Mouse (Mus musculus): Measurements from ENCODE around the gene Plcxd2. TPM values are rescaled to one million over a fixed set of nuclear protein-coding genes. Genes with fewer than 3 reads are reported as not detected.

Gene Plcxd2
- polyA plus RNA-seq, 1 experiment from 2014 or later, result 1.2 TPM

DNA sequence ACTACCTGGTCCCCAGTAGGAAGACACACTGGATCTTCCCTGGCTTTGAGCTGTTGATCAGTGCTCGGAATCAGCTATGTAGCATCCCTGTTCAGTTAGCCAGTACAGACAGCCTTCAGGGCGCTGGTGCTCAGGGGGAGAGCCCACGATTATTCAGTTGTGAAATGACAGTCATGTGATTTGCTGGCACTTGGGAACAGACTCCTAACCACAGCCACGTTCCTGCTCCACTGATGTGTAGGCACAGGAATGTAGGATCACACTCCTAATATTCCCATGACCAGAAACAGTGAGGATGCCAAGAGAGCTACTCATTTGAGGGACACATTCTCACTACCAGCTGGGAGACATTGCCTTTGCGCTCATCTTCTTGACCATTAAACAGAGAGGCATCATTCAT is 41.3 kb downstream of the Plcxd2 start:
- H3K9ac ChIP-seq (ENCODE audit: low read depth, low read length), result no peak overlapping the region
- 69% methylated on average over 5 of the region's 5 CpGs for WGBS
- H3K36me3 ChIP-seq (ENCODE audit: control insufficient read depth, insufficient read depth, low read length), result no peaks in the 10 kb centered on the region
- no peak for ATAC-seq (ENCODE audit: low FRiP score, low TSS enrichment)
- no peak overlapping the region for H3K4me3 ChIP-seq (ENCODE audit: low read length)
- H3K9me3 ChIP-seq (ENCODE audit: control insufficient read depth, low read length), result no peaks in the 10 kb centered on the region
- no peaks in the 10 kb centered on the region for H3K27me3 ChIP-seq (ENCODE audit: control insufficient read depth, insufficient read depth, low read length)
- H3K27ac ChIP-seq (ENCODE audit: low read depth, low read length), result no peak overlapping the region
- H3K4me2 ChIP-seq (replicated peaks; ENCODE audit: low read depth, low read length), result no peak overlapping the region
- H3K4me1 ChIP-seq (ENCODE audit: control insufficient read depth, insufficient read depth, low read length), result peaks cover 9% of the 10 kb centered on the region; the same call in 1 of the 2 replicates

DNA sequence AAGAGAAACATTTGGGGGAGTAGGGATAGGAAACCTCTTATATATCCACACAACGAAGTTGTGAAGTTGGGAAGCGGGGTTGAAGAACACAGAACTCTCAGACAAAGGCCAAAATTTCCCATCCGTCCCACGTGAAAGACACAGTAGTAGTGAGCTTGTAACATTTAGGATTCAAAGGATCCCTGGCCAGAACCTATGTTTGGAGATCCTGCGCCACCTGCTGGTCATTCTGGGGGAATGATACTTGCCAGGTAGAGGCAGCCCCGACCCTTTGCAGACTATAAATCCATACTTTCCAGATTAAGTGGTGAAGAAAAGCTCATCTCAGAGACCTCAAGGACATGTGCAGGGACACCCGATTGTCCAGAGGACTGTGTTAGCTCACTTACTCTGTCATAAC is 42.5 kb downstream of the Plcxd2 start:
- WGBS, result 16% methylated on average over 7 of the region's 7 CpGs
- peak; percentile 78 for ATAC-seq (ENCODE audit: low FRiP score, low TSS enrichment)
- Histone ChIP-seq H3K9ac (ENCODE audit: low read depth, low read length) (no peak overlapping the region), H3K4me1 (ENCODE audit: control insufficient read depth, insufficient read depth, low read length) (peaks cover 16% of the 10 kb centered on the region), H3K27me3 (ENCODE audit: control insufficient read depth, insufficient read depth, low read length) (no peaks in the 10 kb centered on the region), H3K4me3 (ENCODE audit: low read length) (no peak overlapping the region), H3K36me3 (ENCODE audit: control insufficient read depth, insufficient read depth, low read length) (no peaks in the 10 kb centered on the region), H3K4me2 (replicated peaks; ENCODE audit: low read depth, low read length) (no peak overlapping the region), H3K9me3 (ENCODE audit: control insufficient read depth, low read length) (no peaks in the 10 kb centered on the region), H3K27ac (ENCODE audit: low read depth, low read length) (no peak overlapping the region)

DNA sequence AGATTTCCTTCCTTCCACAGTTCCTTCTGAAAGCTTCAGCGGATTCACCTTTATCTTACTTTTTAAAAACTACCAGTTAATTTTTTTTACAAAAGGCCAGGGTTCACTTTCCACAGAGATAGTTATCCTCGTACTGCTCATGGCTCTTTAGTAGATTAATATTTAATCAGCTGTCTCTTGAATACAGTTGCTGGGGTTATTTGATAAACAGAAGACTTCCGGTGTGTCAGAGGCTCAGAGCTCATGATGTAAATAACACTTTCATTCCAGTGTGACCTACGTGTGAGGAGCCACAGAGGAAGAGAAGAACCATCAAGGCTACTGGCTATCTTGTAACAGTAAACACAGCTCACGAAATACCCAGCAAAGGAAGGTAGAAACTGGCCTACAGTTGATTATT is 43.4 kb downstream of the Plcxd2 start:
- Histone ChIP-seq H3K4me1 (ENCODE audit: control insufficient read depth, insufficient read depth, low read length) (peaks cover 18% of the 10 kb centered on the region), H3K9ac (ENCODE audit: low read depth, low read length) (no peak overlapping the region), H3K36me3 (ENCODE audit: control insufficient read depth, insufficient read depth, low read length) (no peaks in the 10 kb centered on the region), H3K4me2 (replicated peaks; ENCODE audit: low read depth, low read length) (no peak overlapping the region), H3K4me3 (ENCODE audit: low read length) (no peak overlapping the region), H3K27ac (ENCODE audit: low read depth, low read length) (0 out of 2 replicates have a peak overlapping the region, but pooled peaks have one; percentile 24), H3K9me3 (ENCODE audit: control insufficient read depth, low read length) (no peaks in the 10 kb centered on the region), H3K27me3 (ENCODE audit: control insufficient read depth, insufficient read depth, low read length) (no peaks in the 10 kb centered on the region)
- 51% methylated on average over 5 of the region's 5 CpGs for WGBS
- ATAC-seq (ENCODE audit: low FRiP score, low TSS enrichment), result no peak

DNA sequence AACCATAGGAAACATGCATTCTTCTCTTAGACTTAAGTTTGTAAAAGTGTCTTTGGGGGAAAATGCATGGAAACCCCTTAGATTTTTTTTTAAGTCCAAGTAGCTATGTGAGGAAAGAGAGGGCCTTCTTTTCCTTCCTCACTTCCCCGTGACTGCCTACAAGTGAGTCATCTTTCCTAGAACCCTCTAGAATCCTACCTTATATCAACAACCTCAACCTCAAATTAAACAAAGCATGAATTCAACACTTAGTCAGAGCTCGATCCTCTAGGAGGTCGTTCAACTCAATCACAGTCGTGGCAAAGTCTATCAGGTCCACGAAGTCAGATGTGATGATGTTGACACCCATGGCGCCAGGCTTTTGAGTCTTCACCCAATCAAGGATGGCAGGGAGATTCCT is 45.2 kb downstream of the Plcxd2 start:
- Histone ChIP-seq H3K9ac (ENCODE audit: low read depth, low read length) (no peak overlapping the region), H3K27ac (ENCODE audit: low read depth, low read length) (no peak overlapping the region), H3K4me2 (replicated peaks; ENCODE audit: low read depth, low read length) (no peak overlapping the region), H3K9me3 (ENCODE audit: control insufficient read depth, low read length) (no peaks in the 10 kb centered on the region), H3K4me1 (ENCODE audit: control insufficient read depth, insufficient read depth, low read length) (peaks cover 18% of the 10 kb centered on the region), H3K4me3 (ENCODE audit: low read length) (no peak overlapping the region), H3K27me3 (ENCODE audit: control insufficient read depth, insufficient read depth, low read length) (no peaks in the 10 kb centered on the region), H3K36me3 (ENCODE audit: control insufficient read depth, insufficient read depth, low read length) (no peaks in the 10 kb centered on the region)
- ATAC-seq (ENCODE audit: low FRiP score, low TSS enrichment), result no peak
- WGBS, result 91% methylated on average over 6 of the region's 6 CpGs

DNA sequence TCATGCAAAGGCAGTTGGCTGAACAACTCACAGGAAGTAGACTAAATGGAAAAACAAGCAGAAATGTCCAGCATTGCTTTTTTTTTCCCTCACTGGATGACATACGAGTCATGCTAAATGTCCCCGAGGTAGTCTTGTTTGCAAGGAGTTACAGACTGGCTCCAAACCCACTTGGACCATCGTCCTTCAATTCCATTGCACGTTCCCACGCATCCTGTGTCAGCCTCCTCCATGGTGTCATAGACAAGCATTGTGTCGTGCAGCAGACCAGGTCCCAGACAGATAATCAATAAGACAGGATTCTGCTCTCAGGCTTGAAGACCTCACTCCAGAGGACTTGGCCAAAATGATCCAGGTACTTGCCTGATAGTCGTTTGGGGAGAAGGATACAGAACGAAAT is 46.2 kb downstream of the Plcxd2 start:
- H3K9ac ChIP-seq (ENCODE audit: low read depth, low read length), result no peak overlapping the region
- peaks cover 18% of the 10 kb centered on the region for H3K4me1 ChIP-seq (ENCODE audit: control insufficient read depth, insufficient read depth, low read length)
- no peaks in the 10 kb centered on the region for H3K36me3 ChIP-seq (ENCODE audit: control insufficient read depth, insufficient read depth, low read length)
- H3K4me3 ChIP-seq (ENCODE audit: low read length), result no peak overlapping the region
- 84% methylated on average over 8 of the region's 8 CpGs for WGBS
- no peak overlapping the region for H3K4me2 ChIP-seq (replicated peaks; ENCODE audit: low read depth, low read length)
- no peak for ATAC-seq (ENCODE audit: low FRiP score, low TSS enrichment)
- H3K27ac ChIP-seq (ENCODE audit: low read depth, low read length), result no peak overlapping the region
- no peaks in the 10 kb centered on the region for H3K9me3 ChIP-seq (ENCODE audit: control insufficient read depth, low read length)
- H3K27me3 ChIP-seq (ENCODE audit: control insufficient read depth, insufficient read depth, low read length), result no peaks in the 10 kb centered on the region

DNA sequence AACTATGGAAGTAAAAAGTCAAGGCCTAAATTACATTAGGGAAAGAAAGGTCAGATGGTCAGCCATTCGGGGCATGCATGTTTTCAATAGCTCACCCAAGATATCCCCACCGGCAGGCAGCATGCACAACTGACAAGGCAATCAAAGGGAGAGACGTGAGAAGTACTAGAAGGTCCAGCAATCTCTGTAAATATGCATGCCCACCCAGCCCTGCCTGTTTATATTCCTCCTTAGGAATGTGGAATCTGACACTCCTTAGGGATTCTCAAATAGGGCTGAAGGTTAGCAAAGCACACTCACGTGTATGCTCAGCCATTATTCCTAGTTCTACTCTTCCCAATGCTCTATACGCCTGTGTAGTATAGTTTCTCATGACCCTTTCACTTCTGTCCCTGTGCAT is 46.9 kb downstream of the Plcxd2 start:
- Histone ChIP-seq H3K4me1 (ENCODE audit: control insufficient read depth, insufficient read depth, low read length) (peaks cover 18% of the 10 kb centered on the region), H3K27me3 (ENCODE audit: control insufficient read depth, insufficient read depth, low read length) (no peaks in the 10 kb centered on the region), H3K9me3 (ENCODE audit: control insufficient read depth, low read length) (no peaks in the 10 kb centered on the region), H3K4me2 (replicated peaks; ENCODE audit: low read depth, low read length) (no peak overlapping the region), H3K9ac (ENCODE audit: low read depth, low read length) (no peak overlapping the region), H3K4me3 (ENCODE audit: low read length) (no peak overlapping the region), H3K27ac (ENCODE audit: low read depth, low read length) (no peak overlapping the region), H3K36me3 (ENCODE audit: control insufficient read depth, insufficient read depth, low read length) (no peaks in the 10 kb centered on the region)
- no peak; the same call in 1 of the 2 replicates for ATAC-seq (ENCODE audit: low FRiP score, low TSS enrichment)
- 28% methylated on average over 5 of the region's 5 CpGs for WGBS

DNA sequence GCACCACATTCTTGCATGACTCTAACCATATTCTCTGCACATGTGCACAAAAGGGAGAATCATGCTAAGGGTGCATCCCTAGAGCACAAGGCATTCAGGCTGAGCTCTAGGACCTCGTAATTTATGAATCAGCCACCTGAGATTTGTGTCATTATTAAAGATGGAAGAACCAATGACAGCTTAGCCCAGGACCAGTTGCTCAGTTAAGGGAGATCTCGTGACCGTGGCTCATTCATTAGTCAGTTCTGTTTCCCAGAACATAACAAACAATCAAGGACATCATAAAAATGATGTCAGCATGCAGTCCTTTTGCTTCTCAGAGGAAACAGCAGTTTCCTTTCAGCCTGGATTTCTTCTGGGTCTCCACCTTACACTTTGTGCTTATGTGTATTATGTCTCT is 49.0 kb downstream of the Plcxd2 start:
- Histone ChIP-seq H3K36me3 (ENCODE audit: control insufficient read depth, insufficient read depth, low read length) (no peaks in the 10 kb centered on the region), H3K4me3 (ENCODE audit: low read length) (no peak overlapping the region), H3K4me1 (ENCODE audit: control insufficient read depth, insufficient read depth, low read length) (peaks cover 9% of the 10 kb centered on the region; the same call in 1 of the 2 replicates), H3K9me3 (ENCODE audit: control insufficient read depth, low read length) (no peaks in the 10 kb centered on the region), H3K27me3 (ENCODE audit: control insufficient read depth, insufficient read depth, low read length) (no peaks in the 10 kb centered on the region), H3K27ac (ENCODE audit: low read depth, low read length) (no peak overlapping the region), H3K9ac (ENCODE audit: low read depth, low read length) (no peak overlapping the region), H3K4me2 (replicated peaks; ENCODE audit: low read depth, low read length) (no peak overlapping the region)
- ATAC-seq (ENCODE audit: low FRiP score, low TSS enrichment), result no peak
- 77% methylated on average over 3 of the region's 3 CpGs for WGBS

DNA sequence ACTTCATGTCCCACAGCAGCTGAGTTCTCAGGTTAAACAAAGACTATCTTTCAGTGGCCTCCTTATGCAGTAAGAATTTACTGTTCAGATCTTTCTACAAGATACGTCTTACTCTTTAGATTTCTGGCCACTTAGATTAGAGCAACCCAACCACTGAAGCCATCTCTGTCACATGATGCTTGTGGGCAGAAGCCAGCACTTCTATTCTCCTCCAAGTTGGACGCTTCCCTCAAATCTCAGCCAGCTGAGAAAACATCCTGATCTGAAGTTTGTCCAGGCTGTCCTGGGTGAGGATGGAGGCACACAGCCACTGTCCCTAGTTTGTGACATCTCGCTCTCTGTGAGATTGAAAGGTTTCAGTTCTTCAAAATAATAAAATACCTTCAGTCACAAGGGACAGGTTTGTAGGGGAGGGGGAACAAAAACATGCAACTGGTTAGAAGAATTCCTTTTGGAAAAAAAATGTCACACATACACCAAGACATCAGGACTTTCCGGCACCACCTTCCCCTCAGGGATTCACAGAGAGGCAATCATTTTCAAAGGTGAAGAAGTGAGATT is 53.5 kb downstream of the Plcxd2 start:
- 64% methylated on average over 4 of the region's 4 CpGs for WGBS
- no peak for ATAC-seq (ENCODE audit: low FRiP score, low TSS enrichment)
- H3K27me3 ChIP-seq (ENCODE audit: control insufficient read depth, insufficient read depth, low read length), result no peaks in the 10 kb centered on the region
- H3K4me2 ChIP-seq (replicated peaks; ENCODE audit: low read depth, low read length), result no peak overlapping the region
- no peak overlapping the region for H3K27ac ChIP-seq (ENCODE audit: low read depth, low read length)
- peaks cover 6% of the 10 kb centered on the region; the same call in 1 of the 2 replicates for H3K4me1 ChIP-seq (ENCODE audit: control insufficient read depth, insufficient read depth, low read length)
- no peak overlapping the region for H3K9ac ChIP-seq (ENCODE audit: low read depth, low read length)
- no peaks in the 10 kb centered on the region for H3K36me3 ChIP-seq (ENCODE audit: control insufficient read depth, insufficient read depth, low read length)
- H3K4me3 ChIP-seq (ENCODE audit: low read length), result no peak overlapping the region
- no peaks in the 10 kb centered on the region for H3K9me3 ChIP-seq (ENCODE audit: control insufficient read depth, low read length)

DNA sequence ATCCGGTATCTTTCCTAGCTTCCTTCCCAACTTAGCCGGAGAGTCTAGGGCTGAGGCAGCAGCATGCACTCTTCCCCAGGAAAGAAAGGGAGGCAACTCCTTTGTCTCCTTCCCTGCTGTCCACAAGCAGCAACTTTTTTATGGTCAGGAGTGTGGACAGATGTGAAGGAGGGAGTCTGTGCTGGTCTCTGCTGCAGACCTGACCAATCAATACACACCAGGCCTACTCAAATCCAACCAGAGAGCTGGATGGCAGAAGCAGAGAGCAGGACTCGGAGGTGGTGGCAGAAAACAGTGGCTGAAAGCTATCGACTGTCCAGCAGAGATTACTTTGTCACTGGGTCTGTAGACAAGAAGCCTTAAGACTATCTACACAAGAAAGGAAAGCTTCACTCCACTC is 56.6 kb downstream of the Plcxd2 start, which contains the start of gene Phldb2:
TSS of gene Phldb2 (minus strand) at position 205 of the 400 bp plus-strand sequence.
- Histone ChIP-seq H3K4me3 (ENCODE audit: low read length) (peak within 1 kb of the TSS; percentile 18; the same call in 1 of the 2 replicates), H3K27me3 (ENCODE audit: control insufficient read depth, insufficient read depth, low read length) (no peaks in the 10 kb centered on the region), H3K27ac (ENCODE audit: low read depth, low read length) (peak within 1 kb of the TSS; percentile 89), H3K4me2 (replicated peaks; ENCODE audit: low read depth, low read length) (peak within 1 kb of the TSS; percentile 12), H3K9ac (ENCODE audit: low read depth, low read length) (no peak within 1 kb of the TSS), H3K36me3 (ENCODE audit: control insufficient read depth, insufficient read depth, low read length) (no peaks in the 10 kb centered on the region), H3K4me1 (ENCODE audit: control insufficient read depth, insufficient read depth, low read length) (peaks cover 6% of the 10 kb centered on the region; the same call in 1 of the 2 replicates), H3K9me3 (ENCODE audit: control insufficient read depth, low read length) (no peaks in the 10 kb centered on the region)
- ATAC-seq (ENCODE audit: low FRiP score, low TSS enrichment), result no peak
- WGBS, result 70% methylated on average over 4 of the region's 4 CpGs
